Mouse (Mus musculus): Measurements from ENCODE around the gene Tnni2. TPM values are rescaled to one million over a fixed set of nuclear protein-coding genes. Genes with fewer than 3 reads are reported as not detected.
A peak's percentile ranks its signal among the peaks of the same experiment; 100 is the strongest.

Gene Tnni2
- polyA plus RNA-seq, 1 experiment from 2014 or later = not detected

- ATAC-seq (ENCODE audit: low FRiP score, low TSS enrichment) (no peak), DNase-seq (no peak)
- Histone ChIP-seq H3K27ac (replicated peaks; ENCODE audit: low read depth, low read length) (no peak overlapping the region), H3K27me3 (ENCODE audit: control insufficient read depth, insufficient read depth, low read length) (no peaks in the 10 kb centered on the region), H3K9ac (replicated peaks; ENCODE audit: low read length) (no peak overlapping the region), H3K9me3 (ENCODE audit: control insufficient read depth, low read length) (no peaks in the 10 kb centered on the region), H3K4me2 (ENCODE audit: low read length) (no peak overlapping the region), H3K36me3 (ENCODE audit: control insufficient read depth, insufficient read depth, low read length) (no peaks in the 10 kb centered on the region), H3K4me3 (replicated peaks; ENCODE audit: low read depth, low read length) (no peak overlapping the region), H3K4me1 (ENCODE audit: control insufficient read depth, insufficient read depth, low read length) (no peaks in the 10 kb centered on the region)
- WGBS = 91% methylated on average over 6 of the region's 6 CpGs
Observed at GRCm38 (mm10) chr7:142444171-142444570, 2.6 kb downstream of the Tnni2 start.

GRCm38 (mm10) chr7:142445324-142445723 is 3.7 kb downstream of the Tnni2 start:
- H3K4me1 ChIP-seq (ENCODE audit: control insufficient read depth, insufficient read depth, low read length) = no peaks in the 10 kb centered on the region
- DNase-seq (no peak), ATAC-seq (ENCODE audit: low FRiP score, low TSS enrichment) (no peak)

DNA sequence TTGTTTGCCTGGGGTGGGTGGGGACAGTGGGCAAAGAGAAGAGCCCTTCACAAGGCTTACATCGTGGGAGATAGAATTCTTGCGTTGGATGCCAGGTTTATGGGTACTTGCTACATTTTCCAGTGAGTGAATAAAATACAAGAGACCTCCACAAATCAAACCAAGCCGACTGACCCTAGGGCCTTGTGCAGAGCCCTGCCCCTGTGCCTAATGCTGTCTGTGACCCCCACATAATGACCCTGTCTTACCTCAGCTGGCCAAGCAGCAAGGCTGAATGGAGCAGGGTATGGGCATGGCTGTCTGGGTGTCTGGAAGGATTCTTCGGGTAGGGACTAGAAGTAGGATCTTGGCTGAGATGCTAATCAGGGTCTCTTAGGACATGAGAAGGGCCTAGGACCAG is 4.7 kb downstream of the Tnni2 start:
- no peaks in the 10 kb centered on the region for H3K27me3 ChIP-seq (ENCODE audit: control insufficient read depth, insufficient read depth, low read length)
- no peak overlapping the region for H3K27ac ChIP-seq (replicated peaks; ENCODE audit: low read depth, low read length)
- no peak overlapping the region for H3K9ac ChIP-seq (replicated peaks; ENCODE audit: low read length)
- no peak overlapping the region for H3K4me3 ChIP-seq (replicated peaks; ENCODE audit: low read depth, low read length)
- no peak for DNase-seq
- ATAC-seq (ENCODE audit: low FRiP score, low TSS enrichment) = no peak
- H3K4me1 ChIP-seq (ENCODE audit: control insufficient read depth, insufficient read depth, low read length) = no peaks in the 10 kb centered on the region
- WGBS = 94% methylated on average over 4 of the region's 4 CpGs
- no peak overlapping the region for H3K4me2 ChIP-seq (ENCODE audit: low read length)
- no peaks in the 10 kb centered on the region for H3K9me3 ChIP-seq (ENCODE audit: control insufficient read depth, low read length)
- no peaks in the 10 kb centered on the region for H3K36me3 ChIP-seq (ENCODE audit: control insufficient read depth, insufficient read depth, low read length)

More at GRCm38 (mm10) chr7:142445324-142445723, 3.7 kb downstream of the Tnni2 start:
- WGBS = 86% methylated on average over 6 of the region's 6 CpGs
- no peak overlapping the region for H3K4me2 ChIP-seq (ENCODE audit: low read length)
- H3K36me3 ChIP-seq (ENCODE audit: control insufficient read depth, insufficient read depth, low read length) = no peaks in the 10 kb centered on the region
- H3K9ac ChIP-seq (replicated peaks; ENCODE audit: low read length) = no peak overlapping the region
- H3K9me3 ChIP-seq (ENCODE audit: control insufficient read depth, low read length) = no peaks in the 10 kb centered on the region
- no peak overlapping the region for H3K4me3 ChIP-seq (replicated peaks; ENCODE audit: low read depth, low read length)
- no peaks in the 10 kb centered on the region for H3K27me3 ChIP-seq (ENCODE audit: control insufficient read depth, insufficient read depth, low read length)
- H3K27ac ChIP-seq (replicated peaks; ENCODE audit: low read depth, low read length) = no peak overlapping the region

- no peak overlapping the region for H3K9ac ChIP-seq (replicated peaks; ENCODE audit: low read length)
- H3K4me3 ChIP-seq (replicated peaks; ENCODE audit: low read depth, low read length) = no peak overlapping the region
- no peak for DNase-seq
- no peaks in the 10 kb centered on the region for H3K27me3 ChIP-seq (ENCODE audit: control insufficient read depth, insufficient read depth, low read length)
- no peaks in the 10 kb centered on the region for H3K4me1 ChIP-seq (ENCODE audit: control insufficient read depth, insufficient read depth, low read length)
- no peak overlapping the region for H3K27ac ChIP-seq (replicated peaks; ENCODE audit: low read depth, low read length)
- ATAC-seq (ENCODE audit: low FRiP score, low TSS enrichment) = no peak
- no peaks in the 10 kb centered on the region for H3K9me3 ChIP-seq (ENCODE audit: control insufficient read depth, low read length)
- 82% methylated on average over 6 of the region's 6 CpGs for WGBS
- no peaks in the 10 kb centered on the region for H3K36me3 ChIP-seq (ENCODE audit: control insufficient read depth, insufficient read depth, low read length)
- H3K4me2 ChIP-seq (ENCODE audit: low read length) = no peak overlapping the region
Observed at GRCm38 (mm10) chr7:142449038-142449617, 7.5 kb downstream of the Tnni2 start.

GRCm38 (mm10) chr7:142454706-142455105 is 13.1 kb downstream of the Tnni2 start:
- 22% methylated on average over 1 of the region's 1 CpGs for WGBS
- H3K4me1 ChIP-seq (ENCODE audit: control insufficient read depth, insufficient read depth, low read length) = peaks cover 10% of the 10 kb centered on the region; the same call in 1 of the 2 replicates
- H3K9ac ChIP-seq (replicated peaks; ENCODE audit: low read length) = no peak overlapping the region
- DNase-seq = no peak
- H3K27me3 ChIP-seq (ENCODE audit: control insufficient read depth, insufficient read depth, low read length) = no peaks in the 10 kb centered on the region
- H3K27ac ChIP-seq (replicated peaks; ENCODE audit: low read depth, low read length) = no peak overlapping the region
- no peaks in the 10 kb centered on the region for H3K9me3 ChIP-seq (ENCODE audit: control insufficient read depth, low read length)
- no peaks in the 10 kb centered on the region for H3K36me3 ChIP-seq (ENCODE audit: control insufficient read depth, insufficient read depth, low read length)
- H3K4me3 ChIP-seq (replicated peaks; ENCODE audit: low read depth, low read length) = no peak overlapping the region
- ATAC-seq (ENCODE audit: low FRiP score, low TSS enrichment) = no peak
- H3K4me2 ChIP-seq (ENCODE audit: low read length) = no peak overlapping the region

GRCm38 (mm10) chr7:142455251-142455650 is 13.6 kb downstream of the Tnni2 start:
- Histone ChIP-seq H3K4me3 (replicated peaks; ENCODE audit: low read depth, low read length) (no peak overlapping the region), H3K4me1 (ENCODE audit: control insufficient read depth, insufficient read depth, low read length) (peaks cover 10% of the 10 kb centered on the region; the same call in 1 of the 2 replicates), H3K27ac (replicated peaks; ENCODE audit: low read depth, low read length) (no peak overlapping the region), H3K4me2 (ENCODE audit: low read length) (no peak overlapping the region), H3K9ac (replicated peaks; ENCODE audit: low read length) (no peak overlapping the region), H3K36me3 (ENCODE audit: control insufficient read depth, insufficient read depth, low read length) (no peaks in the 10 kb centered on the region), H3K27me3 (ENCODE audit: control insufficient read depth, insufficient read depth, low read length) (no peaks in the 10 kb centered on the region), H3K9me3 (ENCODE audit: control insufficient read depth, low read length) (no peaks in the 10 kb centered on the region)
- no peak for DNase-seq
- 64% methylated on average over 2 of the region's 2 CpGs for WGBS
- ATAC-seq (ENCODE audit: low FRiP score, low TSS enrichment) = no peak

DNA sequence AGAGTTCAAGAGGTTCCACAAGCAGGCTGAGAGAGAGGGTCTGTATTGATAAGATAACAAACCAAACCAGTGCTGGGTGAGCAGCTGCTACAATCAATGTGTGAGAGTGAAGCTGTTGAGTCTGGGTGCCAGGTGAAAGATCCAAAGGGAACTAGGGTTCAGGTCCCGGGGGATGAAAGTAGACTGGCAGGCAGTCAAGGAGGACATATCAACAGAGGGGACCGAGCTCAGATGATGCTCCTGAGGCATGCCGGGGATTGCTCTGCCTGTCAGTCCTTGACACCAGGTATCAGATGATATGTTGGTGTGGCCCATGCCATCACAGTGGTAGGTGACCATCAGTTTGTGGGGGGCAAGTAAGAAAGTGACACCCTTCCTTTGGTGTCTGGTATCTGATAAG is 15.2 kb downstream of the Tnni2 start:
- WGBS = 67% methylated on average over 3 of the region's 3 CpGs
- no peak for ATAC-seq (ENCODE audit: low FRiP score, low TSS enrichment)
- H3K27me3 ChIP-seq (ENCODE audit: control insufficient read depth, insufficient read depth, low read length) = no peaks in the 10 kb centered on the region
- no peaks in the 10 kb centered on the region for H3K9me3 ChIP-seq (ENCODE audit: control insufficient read depth, low read length)
- no peak overlapping the region for H3K4me3 ChIP-seq (replicated peaks; ENCODE audit: low read depth, low read length)
- H3K4me1 ChIP-seq (ENCODE audit: control insufficient read depth, insufficient read depth, low read length) = peaks cover 10% of the 10 kb centered on the region; the same call in 1 of the 2 replicates
- no peak overlapping the region for H3K9ac ChIP-seq (replicated peaks; ENCODE audit: low read length)
- H3K27ac ChIP-seq (replicated peaks; ENCODE audit: low read depth, low read length) = no peak overlapping the region; the same call in 1 of the 2 replicates
- DNase-seq = no peak
- no peaks in the 10 kb centered on the region for H3K36me3 ChIP-seq (ENCODE audit: control insufficient read depth, insufficient read depth, low read length)
- no peak overlapping the region for H3K4me2 ChIP-seq (ENCODE audit: low read length)

DNA sequence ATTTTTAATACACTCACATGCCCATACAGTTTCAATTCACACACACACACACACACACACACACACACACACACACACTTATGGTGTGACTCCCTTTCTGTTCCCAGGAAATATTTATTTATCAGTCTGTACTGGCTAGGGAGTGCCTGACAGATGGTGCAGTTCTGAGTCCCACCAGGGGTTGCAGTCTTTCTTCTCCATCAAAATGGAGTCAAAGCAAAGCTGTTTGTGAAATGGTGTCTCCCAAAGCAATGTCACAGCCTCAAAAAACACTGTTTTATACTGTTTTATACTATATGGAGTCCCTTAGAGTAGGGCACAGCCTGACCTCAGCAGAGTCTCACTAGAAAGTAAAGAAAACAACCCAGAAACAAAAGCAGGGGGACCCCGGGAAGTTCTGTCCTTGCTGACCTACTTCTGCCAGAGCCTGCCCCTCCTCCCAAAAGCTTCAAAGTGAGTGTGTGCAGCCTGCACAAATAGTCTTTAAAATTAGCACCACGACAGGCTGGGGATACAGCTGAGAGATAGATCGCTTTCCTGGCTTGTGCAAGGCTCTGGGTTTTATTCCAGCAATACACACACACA is 15.7 kb downstream of the Tnni2 start:
- H3K9ac ChIP-seq (replicated peaks; ENCODE audit: low read length) = no peak overlapping the region
- H3K4me3 ChIP-seq (replicated peaks; ENCODE audit: low read depth, low read length) = no peak overlapping the region
- H3K4me1 ChIP-seq (ENCODE audit: control insufficient read depth, insufficient read depth, low read length) = peaks cover 10% of the 10 kb centered on the region; the same call in 1 of the 2 replicates
- no peaks in the 10 kb centered on the region for H3K27me3 ChIP-seq (ENCODE audit: control insufficient read depth, insufficient read depth, low read length)
- no peaks in the 10 kb centered on the region for H3K36me3 ChIP-seq (ENCODE audit: control insufficient read depth, insufficient read depth, low read length)
- WGBS = 35% methylated on average over 3 of the region's 3 CpGs
- no peak overlapping the region for H3K4me2 ChIP-seq (ENCODE audit: low read length)
- H3K9me3 ChIP-seq (ENCODE audit: control insufficient read depth, low read length) = no peaks in the 10 kb centered on the region
- H3K27ac ChIP-seq (replicated peaks; ENCODE audit: low read depth, low read length) = peak overlapping the region; percentile 60; the same call in 1 of the 2 replicates
- ATAC-seq (ENCODE audit: low FRiP score, low TSS enrichment) (no peak), DNase-seq (peak; percentile 71)

DNA sequence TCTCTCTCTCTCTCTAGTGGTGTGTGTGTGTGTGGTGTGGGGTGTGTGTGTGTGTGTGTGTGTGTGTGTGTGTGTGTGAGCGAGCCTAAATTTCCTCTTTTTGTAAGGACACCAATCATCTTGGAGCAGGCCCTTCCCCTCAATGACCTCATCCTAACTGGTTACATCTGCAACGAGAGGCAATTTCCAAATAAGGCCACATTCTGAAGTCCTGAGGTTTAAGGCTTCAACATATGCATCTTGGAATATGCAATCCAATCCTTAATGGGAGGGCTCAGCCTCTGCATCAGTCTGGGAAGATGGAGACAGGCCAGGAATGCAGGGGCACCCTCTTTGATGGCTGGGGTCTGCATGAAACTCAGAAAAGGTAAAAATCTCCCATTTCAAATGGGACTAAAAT is 16.4 kb downstream of the Tnni2 start:
- Histone ChIP-seq H3K36me3 (ENCODE audit: control insufficient read depth, insufficient read depth, low read length) (no peaks in the 10 kb centered on the region), H3K27ac (replicated peaks; ENCODE audit: low read depth, low read length) (peak overlapping the region; percentile 60; the same call in 1 of the 2 replicates), H3K27me3 (ENCODE audit: control insufficient read depth, insufficient read depth, low read length) (no peaks in the 10 kb centered on the region), H3K4me2 (ENCODE audit: low read length) (no peak overlapping the region), H3K9ac (replicated peaks; ENCODE audit: low read length) (no peak overlapping the region), H3K9me3 (ENCODE audit: control insufficient read depth, low read length) (no peaks in the 10 kb centered on the region), H3K4me1 (ENCODE audit: control insufficient read depth, insufficient read depth, low read length) (peaks cover 10% of the 10 kb centered on the region; the same call in 1 of the 2 replicates), H3K4me3 (replicated peaks; ENCODE audit: low read depth, low read length) (no peak overlapping the region)
- no peak for DNase-seq
- 71% methylated on average over 2 of the region's 2 CpGs for WGBS
- ATAC-seq (ENCODE audit: low FRiP score, low TSS enrichment) = no peak

Data from midbrain, embryonic 14.5 days (tissue).